Mouse (Mus musculus): ENCODE measurements around the gene Dnajc25. TPM values are rescaled to one million over a fixed set of nuclear protein-coding genes. Genes with fewer than 3 reads are reported as not detected.

Gene Dnajc25
- polyA plus RNA-seq, 1 experiment from 2014 or later = 7.4 TPM

- 90% methylated on average over 11 of the region's 11 CpGs for WGBS
- no peak overlapping the region for H3K27ac ChIP-seq
- no peaks in the 10 kb centered on the region for H3K27me3 ChIP-seq (replicated peaks)
- no peaks in the 10 kb centered on the region for H3K9me3 ChIP-seq
- H3K4me2 ChIP-seq = no peak overlapping the region
- H3K4me3 ChIP-seq = no peak overlapping the region
- H3K4me1 ChIP-seq = peaks cover 10% of the 10 kb centered on the region
- H3K9ac ChIP-seq = no peak overlapping the region
- ATAC-seq (replicated peaks) = no peak
- H3K36me3 ChIP-seq (replicated peaks) = 0 out of 2 replicates have a peak, but pooled peaks cover 5% of the 10 kb centered on the region
Observed at GRCm38 (mm10) chr4:59040397-59041287, 45.8 kb downstream of the Dnajc25 start.

GRCm38 (mm10) chr4:59043074-59043473 lies 48.2 kb downstream of the Dnajc25 start:
- no peak for ATAC-seq (replicated peaks)
- WGBS = 93% methylated on average over 5 of the region's 5 CpGs
- no peaks in the 10 kb centered on the region for H3K4me1 ChIP-seq
- 0 out of 2 replicates have a peak, but pooled peaks cover 5% of the 10 kb centered on the region for H3K36me3 ChIP-seq (replicated peaks)
- no peak overlapping the region for H3K27ac ChIP-seq
- no peaks in the 10 kb centered on the region for H3K27me3 ChIP-seq (replicated peaks)
- no peaks in the 10 kb centered on the region for H3K9me3 ChIP-seq
- H3K4me2 ChIP-seq = no peak overlapping the region
- H3K4me3 ChIP-seq = no peak overlapping the region
- no peak overlapping the region for H3K9ac ChIP-seq

GRCm38 (mm10) chr4:59043891-59044290 lies 49.0 kb downstream of the Dnajc25 start:
- Histone ChIP-seq H3K9ac (no peak overlapping the region), H3K27me3 (replicated peaks) (no peaks in the 10 kb centered on the region), H3K4me3 (no peak overlapping the region), H3K27ac (no peak overlapping the region), H3K4me1 (no peaks in the 10 kb centered on the region), H3K9me3 (no peaks in the 10 kb centered on the region), H3K36me3 (replicated peaks) (0 out of 2 replicates have a peak, but pooled peaks cover 5% of the 10 kb centered on the region), H3K4me2 (no peak overlapping the region)
- WGBS = 89% methylated on average over 6 of the region's 6 CpGs
- ATAC-seq (replicated peaks) = no peak

- Histone ChIP-seq H3K9me3 (no peaks in the 10 kb centered on the region), H3K4me3 (no peak overlapping the region), H3K27ac (no peak overlapping the region), H3K4me2 (no peak overlapping the region), H3K27me3 (replicated peaks) (no peaks in the 10 kb centered on the region), H3K4me1 (no peaks in the 10 kb centered on the region), H3K9ac (no peak overlapping the region), H3K36me3 (replicated peaks) (no peaks in the 10 kb centered on the region)
- ATAC-seq (replicated peaks) = no peak
- 22% methylated on average over 3 of the region's 3 CpGs for WGBS
Observed at GRCm38 (mm10) chr4:59047222-59047621, 52.4 kb downstream of the Dnajc25 start.

GRCm38 (mm10) chr4:59051081-59051480 lies 56.2 kb downstream of the Dnajc25 start:
- no peaks in the 10 kb centered on the region for H3K27me3 ChIP-seq (replicated peaks)
- H3K27ac ChIP-seq = no peak overlapping the region
- no peak for ATAC-seq (replicated peaks)
- no peak overlapping the region for H3K4me3 ChIP-seq
- H3K4me1 ChIP-seq = no peaks in the 10 kb centered on the region
- H3K9ac ChIP-seq = no peak overlapping the region
- WGBS = 95% methylated on average over 1 of the region's 1 CpGs
- H3K4me2 ChIP-seq = no peak overlapping the region
- H3K9me3 ChIP-seq = no peaks in the 10 kb centered on the region
- H3K36me3 ChIP-seq (replicated peaks) = no peaks in the 10 kb centered on the region

- Histone ChIP-seq H3K4me3 (no peak overlapping the region), H3K36me3 (replicated peaks) (no peaks in the 10 kb centered on the region), H3K9ac (no peak overlapping the region), H3K4me2 (no peak overlapping the region), H3K9me3 (no peaks in the 10 kb centered on the region), H3K27me3 (replicated peaks) (no peaks in the 10 kb centered on the region), H3K4me1 (no peaks in the 10 kb centered on the region), H3K27ac (no peak overlapping the region)
- no peak for ATAC-seq (replicated peaks)
- WGBS = 89% methylated on average over 3 of the region's 3 CpGs
Observed at GRCm38 (mm10) chr4:59057929-59058328, 63.1 kb downstream of the Dnajc25 start.

- Histone ChIP-seq H3K27ac (no peak overlapping the region), H3K4me3 (no peak overlapping the region), H3K9ac (no peak overlapping the region), H3K4me2 (no peak overlapping the region), H3K9me3 (no peaks in the 10 kb centered on the region), H3K4me1 (no peaks in the 10 kb centered on the region), H3K27me3 (replicated peaks) (no peaks in the 10 kb centered on the region), H3K36me3 (replicated peaks) (no peaks in the 10 kb centered on the region)
- ATAC-seq (replicated peaks) = no peak
- 70% methylated on average over 12 of the region's 12 CpGs for WGBS
Observed at GRCm38 (mm10) chr4:59062526-59062925, 67.7 kb downstream of the Dnajc25 start.

- Histone ChIP-seq H3K9ac (no peak overlapping the region), H3K27me3 (replicated peaks) (no peaks in the 10 kb centered on the region), H3K4me1 (no peaks in the 10 kb centered on the region), H3K9me3 (no peaks in the 10 kb centered on the region), H3K27ac (no peak overlapping the region), H3K4me2 (no peak overlapping the region), H3K4me3 (no peak overlapping the region), H3K36me3 (replicated peaks) (no peaks in the 10 kb centered on the region)
- no peak for ATAC-seq (replicated peaks)
- WGBS = 25% methylated on average over 3 of the region's 3 CpGs
Observed at GRCm38 (mm10) chr4:59069276-59069675, 74.4 kb downstream of the Dnajc25 start.

Other genes with a start within 250 kb of the Dnajc25 start
- 0.09 TPM in 1 of 2 replicates, not detected in the other for gene Olfr267, start 207.3 kb upstream of the Dnajc25 start, polyA plus RNA-seq (2015; fragmentation: Nextera tagmentation; extraction: Ambion mirVana)
- gene Ecpas, start 82.3 kb upstream of the Dnajc25 start, polyA plus RNA-seq (2015; fragmentation: Nextera tagmentation; extraction: Ambion mirVana) = 33.3 and 35.2 TPM in 2 replicates
- gene Zkscan16, start 51.4 kb upstream of the Dnajc25 start, polyA plus RNA-seq (2015; fragmentation: Nextera tagmentation; extraction: Ambion mirVana) = 1.8 and 2.7 TPM in 2 replicates
- gene Ptgr1, start 7.9 kb upstream of the Dnajc25 start, polyA plus RNA-seq (2015; fragmentation: Nextera tagmentation; extraction: Ambion mirVana) = 3.2 and 4.2 TPM in 2 replicates
- 9.1 and 9.4 TPM in 2 replicates for gene Gm20503, start 8.1 kb downstream of the Dnajc25 start, polyA plus RNA-seq (2015; fragmentation: Nextera tagmentation; extraction: Ambion mirVana)
- gene Gng10, start 40.0 kb downstream of the Dnajc25 start, polyA plus RNA-seq (2015; fragmentation: Nextera tagmentation; extraction: Ambion mirVana) = 172 and 183 TPM in 2 replicates
- 0.04 TPM in 2 replicates for gene AI481877, start 143.9 kb downstream of the Dnajc25 start, polyA plus RNA-seq (2015; fragmentation: Nextera tagmentation; extraction: Ambion mirVana)
- 17.3 and 20.0 TPM in 2 replicates for gene Ugcg, start 194.2 kb downstream of the Dnajc25 start, polyA plus RNA-seq (2015; fragmentation: Nextera tagmentation; extraction: Ambion mirVana)

Measured in midbrain, embryonic 15.5 days (tissue).